Mouse (Mus musculus) erythroid progenitor cell, adult 5-6 weeks (primary cell): ENCODE measurements around the gene Flt3l. TPM values are rescaled to one million over a fixed set of nuclear protein-coding genes. Genes with fewer than 3 reads are reported as not detected.
"Not testable (repeated sequence)": the region's sequence is repeated elsewhere in the genome, so short reads cannot be mapped to it uniquely, and the experiment has no call there.

Source experiments
- ATAC-seq: replicated peaks from 2 replicates; pipeline ENCODE4 v1.8.0; 2016; ENCODE audit warnings: moderate number of reproducible peaks, mild to moderate bottlenecking, moderate TSS enrichment, inconsistent platforms; ENCODE audit not compliant: poor library complexity, low FRiP score, severe bottlenecking
- total RNA-seq, 2 experiments: library from RNA; stranded (forward) in 1 of 2; stranded (reverse) in 1 of 2; fragments of 150-400 nt in 1 of 2; fragments of 186-747, 209-891 nt in 1 of 2; gene quantifications; 2 replicates each; pipeline versions ENCODE4 v1.2.3 to v1.2.4; 2015 to 2017; ENCODE audit warnings: low replicate concordance in 2 of 2

The Flt3l gene
- total RNA-seq, 2 experiments from 2014 or later = 0.23 to 17.2 TPM

DNA sequence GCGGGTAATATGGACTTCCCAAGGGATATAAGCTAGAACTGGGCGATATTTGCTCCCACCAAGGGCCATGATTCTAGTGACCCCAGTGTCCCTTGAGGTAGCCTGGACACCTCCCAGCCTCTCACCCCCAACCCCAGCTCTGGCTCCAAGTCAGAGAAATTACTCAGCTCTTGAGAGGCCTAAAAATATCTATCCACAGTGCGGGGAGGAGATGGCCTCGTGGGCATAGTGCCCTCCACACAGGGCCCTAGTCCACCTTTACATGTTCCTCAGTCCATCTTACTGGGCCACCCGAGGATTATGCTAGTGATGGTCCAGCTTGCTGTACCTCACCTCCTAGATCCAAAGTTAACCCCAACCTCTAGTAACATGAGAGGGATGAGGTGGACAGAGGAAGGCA is 28.6 kb upstream of the Flt3l start:
- ATAC-seq = no peak

- ATAC-seq = peak; percentile 47; the same call in 1 of the 2 replicates
Measured at GRCm38 (mm10) chr7:45163735-45164490, 27.7 kb upstream of the Flt3l start, which contains the start of gene Slc17a7. TSS of gene Slc17a7 (plus strand) at chr7:45163949.

DNA sequence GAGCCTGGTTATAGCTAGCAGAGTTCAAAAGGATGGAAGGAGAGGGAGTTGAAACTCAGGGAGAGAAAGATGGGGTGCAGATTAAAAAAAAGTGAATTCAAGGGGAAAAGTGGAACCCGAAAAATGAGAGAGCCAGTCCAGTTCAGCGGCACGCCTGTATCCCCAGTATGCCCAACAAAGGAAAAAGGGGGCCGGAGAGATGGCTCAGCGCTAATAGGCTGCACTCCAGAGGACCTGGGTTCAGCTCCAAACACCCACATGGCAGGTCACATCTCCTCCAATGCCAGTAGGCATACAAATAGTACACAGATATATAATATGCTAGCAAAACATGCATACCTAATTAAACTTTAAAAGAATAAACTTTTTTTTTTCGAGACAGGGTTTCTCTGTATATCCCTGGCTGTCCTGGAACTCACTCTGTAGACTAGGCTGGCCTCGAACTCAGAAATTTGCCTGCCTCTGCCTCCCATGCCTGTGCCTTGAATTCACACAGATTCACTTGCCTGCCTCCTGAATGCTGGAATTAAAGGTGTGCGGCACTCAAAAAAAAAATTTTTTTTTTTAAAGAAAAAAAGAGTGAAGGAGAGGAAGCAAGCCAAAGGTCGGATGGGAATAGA is 26.9 kb upstream of the Flt3l start:
- ATAC-seq = no peak

DNA sequence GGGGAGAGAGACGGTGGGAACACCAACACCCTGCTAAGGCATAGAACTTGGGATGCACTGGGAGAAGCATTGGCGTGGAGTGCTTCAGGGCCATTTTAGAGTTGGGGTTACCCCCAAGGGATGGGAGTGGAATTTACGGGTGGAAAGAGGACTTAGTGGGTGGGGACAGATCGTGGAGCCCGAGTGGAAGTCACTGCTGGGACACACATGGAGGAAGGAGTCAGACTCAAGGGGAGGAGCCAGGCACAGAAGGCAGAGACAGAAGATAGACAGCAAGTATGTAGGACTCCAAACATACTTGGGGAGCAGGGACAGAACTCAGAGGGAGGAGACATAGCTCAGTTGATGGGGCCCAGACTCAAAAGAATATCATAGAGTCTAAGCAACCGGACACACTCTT is 26.3 kb upstream of the Flt3l start:
- ATAC-seq = 0 out of 2 replicates have a peak, but pooled peaks have one; percentile 1

DNA sequence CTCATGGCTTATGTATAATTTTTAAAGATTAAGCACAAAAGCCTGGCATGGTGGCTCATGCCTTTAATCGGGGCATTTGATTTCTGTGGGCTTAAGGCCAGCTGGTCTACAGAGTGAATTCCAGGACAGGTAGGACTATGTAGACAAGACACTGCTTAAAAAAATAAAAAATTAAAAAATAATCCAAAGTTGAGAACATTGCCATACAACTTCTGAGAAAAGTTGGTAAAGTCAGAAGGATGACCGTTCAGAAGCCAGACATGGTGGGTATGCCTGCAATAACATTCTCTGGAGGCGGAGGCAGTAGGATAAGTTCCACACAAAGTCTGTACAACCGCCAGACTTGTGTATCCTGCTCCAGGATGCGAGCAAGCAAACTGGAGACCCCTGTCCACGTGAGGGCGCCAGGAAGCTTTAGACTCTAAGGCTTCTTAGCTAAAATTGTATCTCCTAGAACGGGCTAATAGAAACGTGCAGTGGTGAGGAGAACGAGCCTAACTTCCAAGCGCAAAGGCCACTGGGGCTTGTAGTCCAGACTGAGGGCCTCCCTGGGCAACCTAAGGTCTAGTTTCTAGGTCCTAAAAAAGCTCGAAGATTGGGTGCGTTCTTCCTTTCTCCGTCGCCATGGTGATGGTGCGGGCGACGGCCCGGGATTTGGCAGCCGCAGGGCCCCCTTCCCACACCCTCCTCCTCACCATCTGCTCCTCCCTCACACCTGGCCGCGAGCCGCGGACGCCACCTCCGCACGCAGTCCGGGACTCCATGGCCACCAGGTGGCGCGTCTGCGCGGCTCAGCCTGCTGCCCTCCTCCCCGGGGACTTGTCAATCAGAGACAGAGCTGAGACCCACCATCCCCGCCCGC is 25.6 kb upstream of the Flt3l start:
- peak; percentile 83 for ATAC-seq

- no peak for ATAC-seq
Measured at GRCm38 (mm10) chr7:45160866-45161265, 24.6 kb upstream of the Flt3l start.

DNA sequence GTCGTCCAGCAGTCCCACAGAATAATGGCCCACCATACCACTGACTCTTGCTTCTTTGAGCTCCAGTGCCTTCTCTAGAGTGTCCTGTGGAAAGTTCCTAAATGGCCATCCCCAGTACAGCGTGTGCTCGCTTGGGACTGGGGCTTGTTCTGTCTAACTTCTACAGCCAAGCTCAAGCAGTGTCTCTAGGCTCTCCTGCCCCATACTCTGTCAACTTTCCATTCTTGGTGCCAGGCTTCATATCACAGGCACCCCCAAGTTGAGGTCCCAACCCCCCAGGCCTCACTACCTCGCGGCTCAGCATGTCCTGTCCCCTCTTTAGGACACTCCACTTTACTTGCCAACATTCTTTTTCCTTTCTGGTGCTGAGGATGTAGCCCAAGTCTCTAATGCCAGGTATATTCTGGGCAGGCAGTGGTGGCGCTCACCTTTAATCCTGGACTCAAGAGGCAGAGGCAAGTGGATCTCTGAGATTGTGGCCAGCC is 24.1 kb upstream of the Flt3l start:
- no peak for ATAC-seq

DNA sequence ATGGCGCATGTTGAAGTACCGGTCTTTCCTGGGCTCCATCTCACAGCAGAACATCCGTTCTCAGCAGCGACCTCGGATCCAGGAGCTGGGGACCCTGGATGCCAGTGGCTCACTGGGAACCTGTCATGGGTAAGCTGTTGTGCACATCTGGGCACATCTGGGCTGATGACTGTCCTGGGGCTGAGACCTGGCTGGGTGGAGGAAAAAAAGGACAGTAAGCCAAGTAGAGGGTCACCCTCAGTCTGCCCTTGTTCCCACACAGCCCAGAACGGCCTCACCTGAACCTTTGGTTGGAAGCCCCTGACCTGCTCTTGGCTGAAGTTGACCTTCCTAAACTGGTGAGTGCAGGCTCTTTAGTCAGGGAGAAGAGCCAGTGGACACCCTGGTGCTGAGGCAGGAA is 22.8 kb upstream of the Flt3l start:
- no peak for ATAC-seq

- ATAC-seq = no peak
Measured at GRCm38 (mm10) chr7:45157459-45157858, 21.2 kb upstream of the Flt3l start.

DNA sequence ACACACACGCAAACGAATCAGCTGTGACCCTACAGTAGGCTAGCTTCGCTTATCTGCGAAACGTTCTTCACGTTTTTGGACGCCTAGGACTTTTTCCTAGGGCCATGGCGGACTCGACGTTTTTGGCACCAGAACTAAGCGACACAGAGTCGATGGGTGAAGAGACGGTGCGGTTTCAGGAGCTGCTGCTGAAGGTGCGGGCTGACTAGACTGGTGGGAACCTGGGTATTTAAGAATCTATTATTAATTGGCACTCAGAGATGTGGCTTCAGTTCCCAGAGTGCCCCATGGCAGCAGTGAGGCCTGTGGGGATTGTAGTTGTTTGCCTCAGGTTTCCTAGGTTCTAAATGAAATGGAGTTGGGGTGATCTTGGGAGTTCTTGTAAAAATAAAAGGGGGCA is 20.0 kb upstream of the Flt3l start:
- ATAC-seq = no peak

DNA sequence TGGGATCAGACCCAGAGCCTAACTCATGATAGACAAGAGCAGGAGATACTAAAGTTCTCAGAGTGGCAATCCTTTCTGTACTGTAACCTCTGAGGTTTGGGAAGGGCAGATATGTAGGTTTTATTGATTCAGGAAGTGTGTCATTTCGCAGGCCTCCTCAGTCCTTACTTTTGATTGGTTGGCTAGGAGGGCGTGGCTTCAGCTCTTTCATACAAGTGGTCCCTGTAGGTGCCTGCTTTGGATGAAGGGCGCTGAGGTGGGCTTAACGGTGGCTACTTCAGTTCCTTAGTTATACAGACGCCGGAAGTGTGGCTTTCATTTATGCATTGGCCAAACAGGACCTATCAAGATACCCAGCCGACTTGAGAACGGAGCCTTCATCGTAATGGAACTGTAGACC is 19.4 kb upstream of the Flt3l start:
- no peak for ATAC-seq

- ATAC-seq = no peak
Measured at GRCm38 (mm10) chr7:45154993-45155514, 18.8 kb upstream of the Flt3l start.

- ATAC-seq = peak; percentile 95
Measured at GRCm38 (mm10) chr7:45154096-45154992, 18.1 kb upstream of the Flt3l start, which contains the start of the genes Pih1d1 and Aldh16a1. TSS of gene Pih1d1 (plus strand) at chr7:45154303. TSS of gene Aldh16a1 (minus strand) at chr7:45154584.

GRCm38 (mm10) chr7:45153586-45153985 is 17.4 kb upstream of the Flt3l start:
- no peak for ATAC-seq

GRCm38 (mm10) chr7:45153052-45153451 is 16.8 kb upstream of the Flt3l start:
- not testable (repeated sequence) for ATAC-seq

- ATAC-seq = no peak
Measured at GRCm38 (mm10) chr7:45151303-45151702, 15.1 kb upstream of the Flt3l start.

DNA sequence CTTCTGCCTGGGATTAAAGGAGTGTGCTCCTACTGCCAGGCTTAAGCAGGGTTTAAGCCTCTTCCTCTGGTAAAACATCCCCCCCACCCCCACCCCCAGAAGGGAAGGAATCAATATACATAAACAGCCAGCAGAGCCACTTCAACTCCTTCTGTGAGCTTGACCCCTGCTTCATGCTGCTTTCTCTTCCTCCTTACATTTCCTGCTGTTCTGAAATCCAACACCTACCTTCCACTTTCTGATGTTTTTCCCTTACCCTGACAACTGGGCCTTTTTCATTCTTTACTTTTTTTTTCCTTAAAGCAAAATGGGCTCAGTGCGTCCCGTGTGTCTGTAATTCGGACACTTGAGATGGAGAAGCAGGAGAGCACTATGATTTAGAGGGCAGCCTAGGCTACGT is 14.1 kb upstream of the Flt3l start:
- ATAC-seq = no peak

GRCm38 (mm10) chr7:45149545-45149944 is 13.3 kb upstream of the Flt3l start:
- ATAC-seq = no peak

DNA sequence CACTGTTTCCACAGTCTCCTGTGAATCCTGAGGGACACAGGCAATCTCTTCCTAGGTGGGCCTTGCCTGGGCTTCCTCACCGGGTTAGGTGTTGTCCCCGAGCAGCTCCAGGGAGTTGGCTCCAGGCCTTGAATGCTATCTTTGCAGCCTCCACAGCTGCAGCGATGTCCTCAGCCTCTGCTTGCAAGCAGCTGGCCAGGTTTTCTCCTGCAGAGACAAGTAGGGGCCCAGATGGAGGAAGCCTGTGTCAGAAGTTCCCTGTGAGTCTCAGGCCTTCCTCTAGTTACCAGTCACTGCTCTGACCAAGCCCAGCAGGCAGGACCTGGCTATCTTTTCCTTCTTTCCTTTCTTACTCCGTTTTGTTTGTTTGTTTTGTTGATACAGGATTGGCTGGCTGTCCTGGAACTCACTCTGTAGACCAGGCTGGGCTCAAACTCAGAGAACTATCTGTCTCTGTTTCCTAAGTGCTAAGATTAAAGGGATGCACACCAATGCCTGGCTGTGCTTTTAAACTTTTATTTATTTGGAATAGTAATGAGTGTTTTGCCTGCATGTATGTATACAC is 12.4 kb upstream of the Flt3l start:
- no peak for ATAC-seq
